Mouse (Mus musculus) testis, adult 2 months (tissue): ENCODE results near the gene Mbd4. TPM values are rescaled to one million over a fixed set of nuclear protein-coding genes. Genes with fewer than 3 reads are reported as not detected.
"Not testable (repeated sequence)": the region's sequence is repeated elsewhere in the genome, so short reads cannot be mapped to it uniquely, and the experiment has no call there.

Experiments
- H3K27ac ChIP-seq: fragments of 200-500 bp; 2 replicates; pipeline ENCODE4 v1.5.1; 2012; ENCODE audit warnings: low read depth, low read length; ENCODE audit not compliant: control insufficient read depth, insufficient read depth
- H3K27me3 ChIP-seq: fragments of 200-500 bp; 2 replicates; pipeline ENCODE4 v1.6.1; 2012; ENCODE audit warnings: mild to moderate bottlenecking, low read length, moderate library complexity; ENCODE audit not compliant: control insufficient read depth, insufficient read depth
- H3K36me3 ChIP-seq: fragments of 200-500 bp; 2 replicates; pipeline ENCODE4 v1.6.1; 2012; ENCODE audit warnings: mild to moderate bottlenecking, low read length; ENCODE audit not compliant: control insufficient read depth, insufficient read depth
- H3K4me1 ChIP-seq: fragments of 200-500 bp; 2 replicates; pipeline ENCODE4 v1.6.1; 2012; ENCODE audit warnings: low read length; ENCODE audit not compliant: control insufficient read depth, insufficient read depth
- H3K4me3 ChIP-seq: fragments of 200-500 bp; 2 replicates; pipeline ENCODE4 v1.5.1; 2012; ENCODE audit warnings: low read depth, mild to moderate bottlenecking, low read length, moderate library complexity, mixed read lengths; ENCODE audit not compliant: control insufficient read depth
- CTCF ChIP-seq: fragments of 200-500 bp; IDR thresholded peaks from 2 replicates; pipeline ENCODE4 v1.5.1; 2012; ENCODE audit warnings: low read depth, mild to moderate bottlenecking, inconsistent platforms, low read length, moderate library complexity; ENCODE audit not compliant: control insufficient read depth, insufficient read depth, insufficient replicate concordance
- POLR2A ChIP-seq: fragments of 200-500 bp; IDR thresholded peaks from 2 replicates; pipeline ENCODE4 v1.6.1; 2012; ENCODE audit warnings: low read depth, mild to moderate bottlenecking, inconsistent platforms, low read length, moderate library complexity; ENCODE audit not compliant: control insufficient read depth
- polyA plus RNA-seq: library from polyadenylated mRNA; depleted of rRNA; stranded (reverse); fragments of >200 nt; gene quantifications from 2 replicates; pipeline ENCODE4 v1.2.3, GENCODE M21; 2012

Mbd4 gene
- polyA plus RNA-seq, 1 experiment: 7.6 TPM

DNA sequence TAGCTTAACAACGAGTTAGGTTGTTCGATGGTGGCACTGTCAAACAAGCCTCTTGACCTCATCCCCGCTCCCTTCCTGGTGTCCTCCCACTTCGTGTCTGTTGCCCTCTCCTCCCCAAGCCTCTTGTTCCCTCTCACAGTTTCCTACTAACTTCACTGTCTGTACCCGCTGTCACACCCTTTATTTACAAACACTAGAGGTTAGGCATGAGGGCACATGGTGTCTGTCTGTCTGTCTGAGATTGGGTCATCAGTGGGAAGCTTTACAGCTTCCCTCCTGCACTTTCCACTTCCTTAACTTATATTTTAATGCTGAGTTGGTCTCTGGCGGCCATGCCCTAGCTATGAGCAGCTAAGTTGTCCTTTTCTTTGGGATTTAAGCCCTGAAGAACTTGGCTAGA is 26.6 kb upstream of the Mbd4 start:
- no peaks in the 10 kb centered on the region; the same call in 1 of the 2 replicates for H3K36me3 ChIP-seq
- no peak overlapping the region for H3K27ac ChIP-seq
- H3K27me3 ChIP-seq: no peaks in the 10 kb centered on the region
- TF ChIP-seq CTCF: no peak
- TF ChIP-seq POLR2A: no peak
- no peak overlapping the region for H3K4me3 ChIP-seq
- no peaks in the 10 kb centered on the region for H3K4me1 ChIP-seq

GRCm38 (mm10) chr6:115878694-115879093 is 25.5 kb upstream of the Mbd4 start:
- H3K27ac ChIP-seq: no peak overlapping the region
- H3K27me3 ChIP-seq: no peaks in the 10 kb centered on the region
- TF ChIP-seq CTCF: no peak
- no peak for TF ChIP-seq POLR2A
- no peaks in the 10 kb centered on the region; the same call in 1 of the 2 replicates for H3K36me3 ChIP-seq
- H3K4me3 ChIP-seq: no peak overlapping the region
- no peaks in the 10 kb centered on the region for H3K4me1 ChIP-seq

GRCm38 (mm10) chr6:115877239-115877638 is 24.1 kb upstream of the Mbd4 start:
- TF ChIP-seq CTCF: no peak
- TF ChIP-seq POLR2A: no peak
- Histone ChIP-seq H3K36me3 (no peaks in the 10 kb centered on the region; the same call in 1 of the 2 replicates), H3K27me3 (no peaks in the 10 kb centered on the region)

GRCm38 (mm10) chr6:115871318-115871717 is 18.1 kb upstream of the Mbd4 start:
- not testable (repeated sequence) for H3K27me3 ChIP-seq, H3K4me3 ChIP-seq

More at GRCm38 (mm10) chr6:115877239-115877638, 24.1 kb upstream of the Mbd4 start:
- Histone ChIP-seq H3K27ac (no peak overlapping the region), H3K4me1 (no peaks in the 10 kb centered on the region), H3K4me3 (no peak overlapping the region)

GRCm38 (mm10) chr6:115867157-115867556 is 14.0 kb upstream of the Mbd4 start:
- not testable (repeated sequence) for H3K27me3 ChIP-seq, H3K4me1 ChIP-seq, H3K36me3 ChIP-seq, H3K4me3 ChIP-seq, H3K27ac ChIP-seq

More at GRCm38 (mm10) chr6:115871318-115871717, 18.1 kb upstream of the Mbd4 start:
- not testable (repeated sequence) for H3K4me1 ChIP-seq, H3K27ac ChIP-seq, H3K36me3 ChIP-seq

- no peaks in the 10 kb centered on the region for H3K27me3 ChIP-seq
- H3K4me1 ChIP-seq: no peaks in the 10 kb centered on the region
- H3K4me3 ChIP-seq: no peak overlapping the region
- H3K27ac ChIP-seq: no peak overlapping the region
- no peak for TF ChIP-seq CTCF
- TF ChIP-seq POLR2A: no peak
- peaks cover 2% of the 10 kb centered on the region; the same call in 1 of the 2 replicates for H3K36me3 ChIP-seq
Observed at GRCm38 (mm10) chr6:115865246-115865645, 12.1 kb upstream of the Mbd4 start.

GRCm38 (mm10) chr6:115863340-115863841 is 10.2 kb upstream of the Mbd4 start:
- Histone ChIP-seq H3K27ac (no peak overlapping the region), H3K36me3 (peaks cover 2% of the 10 kb centered on the region; the same call in 1 of the 2 replicates), H3K27me3 (no peaks in the 10 kb centered on the region)

GRCm38 (mm10) chr6:115860027-115860556 is 6.9 kb upstream of the Mbd4 start:
- no peaks in the 10 kb centered on the region for H3K27me3 ChIP-seq
- H3K4me1 ChIP-seq: peaks cover 2% of the 10 kb centered on the region
- TF ChIP-seq CTCF: no peak
- TF ChIP-seq POLR2A: no peak
- peaks cover 2% of the 10 kb centered on the region; the same call in 1 of the 2 replicates for H3K36me3 ChIP-seq
- H3K4me3 ChIP-seq: no peak overlapping the region
- no peak overlapping the region for H3K27ac ChIP-seq

More at GRCm38 (mm10) chr6:115863340-115863841, 10.2 kb upstream of the Mbd4 start:
- Histone ChIP-seq H3K4me1 (no peaks in the 10 kb centered on the region), H3K4me3 (no peak overlapping the region)
- TF ChIP-seq POLR2A (no peak), CTCF (no peak)
